Mouse (Mus musculus): Measurements from ENCODE around the gene Myo16. TPM values are rescaled to one million over a fixed set of nuclear protein-coding genes. Genes with fewer than 3 reads are reported as not detected.

Myo16 gene
- polyA plus RNA-seq, 2 experiments, result 0.55 to 0.98 TPM

- H3K36me3 ChIP-seq (ENCODE audit: control insufficient read depth, insufficient read depth, low read length), result no peaks in the 10 kb centered on the region
- no peak for TF ChIP-seq POLR2A (IDR thresholded peaks at IDR 0.05; ENCODE audit: borderline replicate concordance, extremely low read depth, insufficient read depth, insufficient read length)
- H3K9me3 ChIP-seq (ENCODE audit: control insufficient read depth, low read length), result no peaks in the 10 kb centered on the region
- no peaks in the 10 kb centered on the region for H3K4me1 ChIP-seq (ENCODE audit: control insufficient read depth, insufficient read depth, low read length)
- no peak overlapping the region for H3K9ac ChIP-seq (ENCODE audit: low read depth, low read length, severe bottlenecking)
- WGBS, result 98% methylated on average over 16 of the region's 16 CpGs
- H3K4me3 ChIP-seq (replicated peaks; ENCODE audit: low read length), result no peak overlapping the region
- peaks cover 10% of the 10 kb centered on the region; the same call in 1 of the 2 replicates for H3K27me3 ChIP-seq (ENCODE audit: control insufficient read depth, insufficient read depth, low read length)
- no peak overlapping the region for H3K27ac ChIP-seq (replicated peaks; ENCODE audit: low read depth, low read length)
- DNase-seq (ENCODE audit: low spot score) (no peak), ATAC-seq (ENCODE audit: low FRiP score, low read depth) (no peak)
- H3K4me2 ChIP-seq (replicated peaks; ENCODE audit: low read depth, low read length, severe bottlenecking), result no peak overlapping the region
Measured at GRCm38 (mm10) chr8:10155075-10155474, 1.4 kb downstream of the Myo16 start.

DNA sequence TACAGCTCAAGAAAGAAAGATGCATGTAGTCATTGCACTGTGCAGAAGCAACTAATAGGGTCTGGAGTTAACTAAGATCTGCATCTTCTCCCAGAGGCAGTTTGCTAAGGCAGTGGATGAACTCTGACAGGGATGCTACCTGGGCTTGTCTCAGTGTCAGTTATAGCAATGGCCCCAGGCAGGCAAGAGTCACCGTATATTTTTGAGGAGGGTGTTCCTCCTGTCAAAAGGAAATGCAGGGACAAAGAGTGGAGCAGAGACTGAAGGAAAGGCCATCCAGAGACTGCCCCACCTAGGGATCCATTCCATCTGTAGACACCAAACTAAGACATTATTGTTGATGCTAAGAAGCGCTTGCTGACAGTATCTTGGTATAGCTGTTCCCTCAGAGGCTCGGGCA is 7.4 kb downstream of the Myo16 start:
- H3K27ac ChIP-seq (replicated peaks; ENCODE audit: low read depth, low read length), result no peak overlapping the region
- no peaks in the 10 kb centered on the region for H3K9me3 ChIP-seq (ENCODE audit: control insufficient read depth, low read length)
- H3K27me3 ChIP-seq (ENCODE audit: control insufficient read depth, insufficient read depth, low read length), result no peaks in the 10 kb centered on the region
- H3K36me3 ChIP-seq (ENCODE audit: control insufficient read depth, insufficient read depth, low read length), result no peaks in the 10 kb centered on the region
- 83% methylated on average over 3 of the region's 3 CpGs for WGBS
- H3K4me3 ChIP-seq (replicated peaks; ENCODE audit: low read length), result no peak overlapping the region
- H3K4me2 ChIP-seq (replicated peaks; ENCODE audit: low read depth, low read length, severe bottlenecking), result no peak overlapping the region
- no peaks in the 10 kb centered on the region for H3K4me1 ChIP-seq (ENCODE audit: control insufficient read depth, insufficient read depth, low read length)
- DNase-seq (ENCODE audit: low spot score) (no peak), ATAC-seq (ENCODE audit: low FRiP score, low read depth) (no peak)
- no peak for TF ChIP-seq POLR2A (IDR thresholded peaks at IDR 0.05; ENCODE audit: borderline replicate concordance, extremely low read depth, insufficient read depth, insufficient read length)
- no peak overlapping the region for H3K9ac ChIP-seq (ENCODE audit: low read depth, low read length, severe bottlenecking)

DNA sequence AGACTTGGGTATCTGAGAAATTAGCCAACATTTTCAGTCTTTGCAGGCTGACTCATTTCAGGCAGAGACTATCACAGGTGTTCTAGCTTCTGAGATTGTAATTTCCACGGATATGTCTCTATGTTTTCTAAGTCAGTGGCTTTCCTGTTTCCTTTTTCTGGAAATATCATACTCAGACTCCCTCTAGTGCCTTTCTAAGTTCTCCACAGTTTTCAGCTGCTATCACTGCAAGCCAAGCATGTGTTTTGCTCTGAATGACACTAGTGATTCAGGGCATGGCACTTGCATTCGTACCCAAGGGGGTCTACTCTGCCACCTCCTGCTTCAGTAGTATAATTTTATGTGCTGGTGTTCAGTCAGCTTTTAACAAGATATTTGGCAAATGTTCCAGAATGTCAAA is 11.2 kb downstream of the Myo16 start:
- no peaks in the 10 kb centered on the region for H3K36me3 ChIP-seq (ENCODE audit: control insufficient read depth, insufficient read depth, low read length)
- H3K9me3 ChIP-seq (ENCODE audit: control insufficient read depth, low read length), result no peaks in the 10 kb centered on the region
- no peak overlapping the region for H3K27ac ChIP-seq (replicated peaks; ENCODE audit: low read depth, low read length)
- H3K9ac ChIP-seq (ENCODE audit: low read depth, low read length, severe bottlenecking), result no peak overlapping the region
- H3K4me3 ChIP-seq (replicated peaks; ENCODE audit: low read length), result no peak overlapping the region
- 67% methylated on average over 2 of the region's 2 CpGs for WGBS
- ATAC-seq (ENCODE audit: low FRiP score, low read depth) (no peak), DNase-seq (ENCODE audit: low spot score) (no peak)
- H3K27me3 ChIP-seq (ENCODE audit: control insufficient read depth, insufficient read depth, low read length), result no peaks in the 10 kb centered on the region
- H3K4me1 ChIP-seq (ENCODE audit: control insufficient read depth, insufficient read depth, low read length), result no peaks in the 10 kb centered on the region
- H3K4me2 ChIP-seq (replicated peaks; ENCODE audit: low read depth, low read length, severe bottlenecking), result no peak overlapping the region
- no peak for TF ChIP-seq POLR2A (IDR thresholded peaks at IDR 0.05; ENCODE audit: borderline replicate concordance, extremely low read depth, insufficient read depth, insufficient read length)

DNA sequence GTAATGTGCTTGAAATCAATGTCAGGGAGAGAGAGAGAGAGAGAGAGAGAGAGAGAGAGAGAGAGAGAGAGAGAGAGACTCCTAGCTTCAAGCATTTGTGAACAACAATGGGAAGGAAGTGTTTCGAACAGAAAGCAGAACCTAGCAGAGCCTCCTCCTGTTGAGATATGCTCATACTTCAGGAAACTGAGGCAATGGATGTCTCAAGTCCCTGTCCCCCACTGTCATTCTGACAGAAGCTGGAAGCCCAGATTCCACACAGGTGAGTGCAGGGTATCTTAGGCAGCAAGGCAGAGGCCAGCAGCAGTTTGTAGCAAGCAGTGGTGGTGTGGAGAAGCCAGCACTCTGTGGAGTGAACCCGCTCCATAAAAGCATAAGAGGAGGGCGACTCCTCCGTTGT is 14.6 kb downstream of the Myo16 start:
- Histone ChIP-seq H3K4me3 (replicated peaks; ENCODE audit: low read length) (no peak overlapping the region), H3K36me3 (ENCODE audit: control insufficient read depth, insufficient read depth, low read length) (no peaks in the 10 kb centered on the region), H3K9ac (ENCODE audit: low read depth, low read length, severe bottlenecking) (no peak overlapping the region), H3K9me3 (ENCODE audit: control insufficient read depth, low read length) (no peaks in the 10 kb centered on the region), H3K27ac (replicated peaks; ENCODE audit: low read depth, low read length) (no peak overlapping the region), H3K4me1 (ENCODE audit: control insufficient read depth, insufficient read depth, low read length) (no peaks in the 10 kb centered on the region), H3K4me2 (replicated peaks; ENCODE audit: low read depth, low read length, severe bottlenecking) (no peak overlapping the region), H3K27me3 (ENCODE audit: control insufficient read depth, insufficient read depth, low read length) (no peaks in the 10 kb centered on the region)
- TF ChIP-seq POLR2A (IDR thresholded peaks at IDR 0.05; ENCODE audit: borderline replicate concordance, extremely low read depth, insufficient read depth, insufficient read length), result no peak
- WGBS, result 77% methylated on average over 4 of the region's 4 CpGs
- DNase-seq (ENCODE audit: low spot score) (no peak), ATAC-seq (ENCODE audit: low FRiP score, low read depth) (no peak)

- H3K9ac ChIP-seq (ENCODE audit: low read depth, low read length, severe bottlenecking), result no peak overlapping the region
- no peak for TF ChIP-seq POLR2A (IDR thresholded peaks at IDR 0.05; ENCODE audit: borderline replicate concordance, extremely low read depth, insufficient read depth, insufficient read length)
- ATAC-seq (ENCODE audit: low FRiP score, low read depth) (no peak), DNase-seq (ENCODE audit: low spot score) (no peak)
- no peaks in the 10 kb centered on the region for H3K9me3 ChIP-seq (ENCODE audit: control insufficient read depth, low read length)
- no peak overlapping the region for H3K27ac ChIP-seq (replicated peaks; ENCODE audit: low read depth, low read length)
- H3K36me3 ChIP-seq (ENCODE audit: control insufficient read depth, insufficient read depth, low read length), result no peaks in the 10 kb centered on the region
- H3K27me3 ChIP-seq (ENCODE audit: control insufficient read depth, insufficient read depth, low read length), result no peaks in the 10 kb centered on the region
- no peak overlapping the region for H3K4me2 ChIP-seq (replicated peaks; ENCODE audit: low read depth, low read length, severe bottlenecking)
- no peak overlapping the region for H3K4me3 ChIP-seq (replicated peaks; ENCODE audit: low read length)
- no peaks in the 10 kb centered on the region for H3K4me1 ChIP-seq (ENCODE audit: control insufficient read depth, insufficient read depth, low read length)
- WGBS, result 76% methylated on average over 3 of the region's 3 CpGs
Measured at GRCm38 (mm10) chr8:10169894-10170293, 16.2 kb downstream of the Myo16 start.

- H3K27ac ChIP-seq (replicated peaks; ENCODE audit: low read depth, low read length), result no peak overlapping the region
- WGBS, result 69% methylated on average over 2 of the region's 2 CpGs
- H3K27me3 ChIP-seq (ENCODE audit: control insufficient read depth, insufficient read depth, low read length), result no peaks in the 10 kb centered on the region
- DNase-seq (ENCODE audit: low spot score) (no peak), ATAC-seq (ENCODE audit: low FRiP score, low read depth) (no peak)
- no peak overlapping the region for H3K4me3 ChIP-seq (replicated peaks; ENCODE audit: low read length)
- H3K4me2 ChIP-seq (replicated peaks; ENCODE audit: low read depth, low read length, severe bottlenecking), result no peak overlapping the region
- TF ChIP-seq POLR2A (IDR thresholded peaks at IDR 0.05; ENCODE audit: borderline replicate concordance, extremely low read depth, insufficient read depth, insufficient read length), result no peak
- no peak overlapping the region for H3K9ac ChIP-seq (ENCODE audit: low read depth, low read length, severe bottlenecking)
- H3K36me3 ChIP-seq (ENCODE audit: control insufficient read depth, insufficient read depth, low read length), result no peaks in the 10 kb centered on the region
- H3K4me1 ChIP-seq (ENCODE audit: control insufficient read depth, insufficient read depth, low read length), result no peaks in the 10 kb centered on the region
- H3K9me3 ChIP-seq (ENCODE audit: control insufficient read depth, low read length), result no peaks in the 10 kb centered on the region
Measured at GRCm38 (mm10) chr8:10171321-10171720, 17.6 kb downstream of the Myo16 start.
